Mouse (Mus musculus) thymus, adult 18-20 months (tissue): ENCODE measurements around the gene Ankrd40.

Experiments
- DNase-seq, 2 experiments: peaks; one replicate each; pipeline ENCODE4 v3.0.0; 2022; ENCODE audit warnings: mixed read lengths in 2 of 2

The Ankrd40 gene

DNA sequence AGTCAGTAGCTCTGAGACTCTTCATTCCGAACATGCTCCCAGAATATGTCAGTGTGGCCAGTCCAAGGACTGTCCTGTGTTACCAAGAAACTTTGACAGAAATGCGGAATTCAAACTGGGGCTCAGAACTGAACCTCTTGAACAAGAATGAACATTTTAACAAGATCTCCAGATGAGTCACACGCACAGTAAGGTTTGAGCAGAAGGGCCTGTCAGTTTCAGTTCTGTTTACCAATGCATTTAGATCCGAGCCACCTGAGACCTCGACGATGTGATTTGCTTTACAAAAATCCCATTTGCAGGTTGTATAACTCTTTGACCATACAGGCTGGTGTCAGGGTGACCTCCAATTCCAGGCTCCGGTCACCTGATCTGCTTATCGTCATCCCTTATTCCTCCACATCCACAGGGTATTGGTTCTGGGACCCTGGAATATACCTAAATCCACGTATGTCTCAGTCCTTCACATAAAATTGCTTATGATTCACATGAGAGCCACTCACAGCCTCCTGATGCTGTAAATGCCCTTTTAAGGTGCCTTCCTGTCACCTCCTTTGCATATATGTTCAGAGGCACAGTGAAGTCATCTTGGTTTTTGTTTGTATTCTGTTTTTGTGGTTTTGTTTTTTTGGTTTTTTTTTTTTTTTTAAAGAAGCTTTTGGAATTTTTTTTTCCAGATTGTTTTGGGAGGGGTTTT is 27.9 kb downstream of the Ankrd40 start:
- DNase-seq, result no peak

DNA sequence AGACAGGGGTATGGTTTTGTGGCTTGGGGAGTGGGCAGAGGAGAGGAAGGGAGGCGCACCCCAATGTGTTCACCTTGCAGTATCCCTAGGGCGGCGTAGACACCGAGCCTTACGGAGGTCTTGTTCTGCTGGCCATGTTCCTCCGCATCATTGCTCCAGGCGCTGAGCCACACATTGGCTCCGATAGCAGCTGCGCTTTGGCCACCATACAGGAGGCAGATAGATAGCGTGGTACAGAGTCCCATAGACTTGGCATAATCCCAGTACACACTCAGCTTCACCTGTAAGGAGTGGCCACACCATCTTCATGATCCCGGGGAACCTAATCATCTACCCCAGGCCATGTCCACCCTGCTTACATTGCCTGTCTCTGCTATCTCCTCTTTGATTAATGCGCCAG is 31.4 kb downstream of the Ankrd40 start:
- DNase-seq, result no peak

DNA sequence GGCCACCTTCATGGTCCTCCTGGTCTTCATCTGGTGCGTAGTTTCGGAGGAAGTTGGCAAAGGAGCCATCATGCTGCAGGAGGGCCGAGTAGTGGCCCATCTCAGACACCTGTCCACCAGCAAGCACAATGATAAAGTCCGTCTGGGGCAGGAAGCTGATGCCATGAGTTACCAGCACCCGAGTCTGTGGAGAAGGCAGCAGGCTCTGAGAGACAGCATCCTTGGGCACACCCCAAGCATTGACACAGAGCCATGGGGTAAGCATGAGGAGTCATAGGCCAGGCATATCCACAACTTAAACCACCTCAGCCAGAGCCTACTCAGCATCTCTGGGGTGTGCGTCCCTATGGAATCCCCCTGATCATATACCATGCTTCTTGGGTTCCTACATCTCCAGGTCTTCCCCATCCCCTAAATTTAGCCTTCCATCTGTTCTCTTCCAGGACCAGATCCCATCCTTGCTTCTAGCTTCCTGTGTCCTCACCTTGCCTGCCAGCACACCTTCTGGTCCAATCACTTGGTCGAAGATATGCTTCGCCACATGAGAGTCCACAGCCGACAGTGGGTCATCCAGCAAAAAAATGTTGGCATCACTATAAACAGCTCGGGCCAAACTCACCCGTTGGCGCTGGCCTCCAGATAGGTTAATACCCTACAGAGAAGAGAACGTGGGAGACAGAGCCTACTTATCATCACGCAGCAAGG is 33.5 kb downstream of the Ankrd40 start:
- DNase-seq, result no peak

DNA sequence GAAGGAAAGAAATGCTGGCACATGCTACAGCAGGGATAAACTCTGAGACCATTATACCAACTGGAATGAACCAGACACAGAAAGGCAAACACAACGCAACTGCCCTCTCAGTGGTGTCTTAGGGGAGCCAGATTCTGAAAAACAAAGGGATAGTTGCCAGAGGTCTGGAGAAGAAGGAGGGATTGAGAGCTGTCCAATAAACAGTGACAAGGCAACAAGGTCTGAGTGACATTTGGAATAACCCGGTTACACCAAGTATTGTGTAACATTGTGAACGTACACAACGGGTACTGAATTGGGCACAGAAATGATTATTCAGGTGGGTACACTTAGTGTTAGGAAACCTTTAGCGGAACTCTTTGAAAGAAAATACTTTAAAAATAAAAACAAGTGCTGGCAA is 34.3 kb downstream of the Ankrd40 start:
- no peak for DNase-seq

DNA sequence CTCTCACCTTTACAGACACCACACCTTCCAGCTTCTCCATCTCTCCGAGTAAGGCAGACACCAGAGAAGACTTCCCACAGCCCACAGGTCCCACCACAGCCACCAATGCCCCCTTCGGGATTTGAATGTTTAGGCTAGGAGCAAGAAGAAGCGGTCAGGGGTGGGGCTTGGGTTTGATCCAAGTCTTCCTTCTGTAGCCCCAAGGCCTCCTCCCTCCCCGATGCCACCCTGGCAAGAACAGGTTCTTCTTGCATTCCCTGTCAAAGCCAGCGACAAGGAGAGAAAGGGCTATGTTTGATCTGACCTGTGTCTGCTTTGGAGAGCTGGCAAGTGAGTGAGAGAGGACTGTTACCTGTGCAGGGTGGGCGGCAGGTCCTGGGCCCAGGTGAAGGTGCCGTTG is 35.9 kb downstream of the Ankrd40 start:
- no peak for DNase-seq

DNA sequence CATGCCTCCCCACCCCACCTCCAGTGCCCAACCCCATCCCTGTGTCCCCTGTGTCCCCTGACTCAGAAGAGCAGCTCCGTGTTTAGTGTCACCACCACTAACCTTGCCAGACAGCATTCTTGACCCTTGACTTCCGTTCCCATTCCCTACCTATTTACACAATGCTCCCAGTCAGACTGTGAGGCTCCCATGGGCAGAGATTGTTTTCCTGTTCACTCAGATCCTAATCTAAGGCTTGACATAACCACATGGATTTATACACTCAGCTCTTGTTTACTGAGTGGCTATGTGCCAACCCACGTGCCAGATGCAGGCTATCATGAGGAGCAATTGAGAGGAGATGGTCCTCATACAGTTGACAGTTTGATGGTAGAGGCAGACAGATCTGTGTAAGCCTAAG is 37.5 kb downstream of the Ankrd40 start:
- no peak for DNase-seq

DNA sequence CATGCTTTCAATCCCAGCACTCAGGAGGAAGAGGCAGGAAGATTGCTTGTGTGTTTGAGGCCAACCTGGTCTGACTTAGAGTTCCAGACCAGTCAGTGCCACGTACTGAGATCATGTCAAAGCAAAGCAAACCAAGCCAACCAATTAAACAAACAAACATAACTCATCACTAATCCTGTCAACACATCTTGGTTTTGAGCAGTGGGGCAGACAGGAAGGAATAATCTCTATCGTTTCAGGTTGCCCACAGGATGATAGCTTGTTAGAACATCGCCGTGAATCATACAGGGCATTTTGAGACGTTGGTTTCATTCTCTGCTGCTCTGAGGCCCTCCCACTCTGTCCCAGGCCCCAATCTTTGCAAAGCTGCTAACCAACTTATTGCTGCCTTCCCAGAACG is 42.2 kb downstream of the Ankrd40 start:
- DNase-seq, result no peak

DNA sequence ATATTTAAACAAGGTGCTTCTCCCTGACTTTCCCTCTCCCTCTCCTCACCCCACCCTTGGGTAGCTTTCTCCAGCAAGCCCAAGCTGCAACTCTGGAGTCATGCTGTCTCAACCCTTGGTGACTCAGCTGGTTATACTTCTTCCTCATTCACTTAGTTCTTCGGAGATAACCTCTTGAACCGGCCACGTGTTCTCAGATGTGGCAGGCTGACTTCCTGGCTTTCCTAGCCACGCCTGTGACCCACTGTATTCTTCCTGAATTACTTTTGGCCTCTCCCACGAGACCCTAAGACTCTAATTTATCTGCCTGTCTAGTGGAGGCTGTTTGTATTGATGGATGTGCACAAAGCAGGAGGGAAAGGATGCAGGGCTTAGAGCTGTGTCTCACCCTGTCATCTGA is 43.0 kb downstream of the Ankrd40 start:
- no peak for DNase-seq

DNA sequence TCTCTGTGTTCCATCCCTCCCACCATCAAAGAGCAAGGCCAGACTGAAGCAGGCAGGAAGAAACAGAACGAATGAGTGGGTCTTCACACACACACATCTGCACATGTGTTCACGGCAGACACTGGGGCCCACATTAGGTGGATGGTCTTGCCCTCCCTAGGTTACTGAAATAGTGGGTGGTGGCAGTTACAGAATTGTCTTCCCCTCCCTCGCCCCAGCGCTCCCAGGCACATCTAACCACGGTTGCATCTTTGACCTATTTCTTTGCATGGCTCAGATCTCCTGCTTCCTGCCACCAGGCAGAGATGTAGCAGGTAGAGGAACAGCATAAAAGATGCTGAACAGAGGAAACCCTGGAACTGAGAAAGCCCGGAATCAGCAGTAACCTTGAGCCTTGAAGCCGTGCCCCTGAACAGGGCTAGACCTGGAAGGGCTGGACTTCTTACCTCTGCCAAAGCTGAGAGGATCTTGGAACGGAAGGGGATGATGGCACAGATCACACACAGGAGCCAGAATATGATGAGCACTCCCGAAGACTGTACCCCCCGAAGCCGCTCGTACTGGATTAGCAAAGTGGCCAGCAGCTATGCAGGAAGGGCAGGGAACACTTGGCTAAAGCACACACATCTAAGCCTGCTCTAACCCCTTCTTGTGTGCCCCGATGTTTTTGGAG is 46.6 kb downstream of the Ankrd40 start:
- DNase-seq, result peak; percentile 35 to 47

DNA sequence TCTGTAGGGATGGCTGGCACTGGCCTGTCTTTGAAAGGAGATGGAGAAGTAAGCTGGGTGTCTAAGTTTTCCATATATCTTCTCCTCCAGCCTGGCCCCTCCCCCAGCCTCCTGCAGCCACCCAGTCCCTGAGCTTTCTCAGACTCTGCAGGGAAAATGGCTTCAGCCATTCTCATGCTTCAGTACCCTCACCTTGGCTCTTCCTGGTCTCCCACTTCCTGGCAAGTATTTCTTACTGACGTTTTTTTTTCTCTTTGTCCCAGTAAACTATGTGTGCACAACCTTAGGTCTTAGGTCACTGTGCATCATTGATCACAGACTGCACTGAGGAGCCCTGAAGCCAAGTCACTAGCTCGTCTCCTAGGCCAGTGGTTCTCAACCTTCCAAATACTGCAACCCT is 51.3 kb downstream of the Ankrd40 start:
- no peak for DNase-seq

DNA sequence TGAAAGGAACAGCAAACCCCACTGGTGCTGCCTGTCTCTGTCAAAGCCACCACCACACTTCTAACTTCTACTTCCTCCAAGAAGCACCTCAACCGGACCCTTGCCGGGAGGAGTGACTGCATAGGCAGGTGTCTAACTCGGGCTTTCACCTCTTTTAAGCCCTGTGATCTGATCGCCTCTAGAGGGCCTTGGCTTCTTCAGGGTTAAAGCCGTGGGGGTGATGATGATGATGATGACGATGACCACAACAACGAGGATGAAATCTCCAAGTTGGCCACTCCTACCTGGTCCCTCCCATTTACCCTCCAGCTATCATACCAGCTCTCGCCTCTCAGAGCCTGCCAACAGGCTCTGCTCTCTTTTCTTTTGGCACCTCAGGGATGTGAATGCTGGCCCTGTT is 51.9 kb downstream of the Ankrd40 start:
- DNase-seq, result no peak

DNA sequence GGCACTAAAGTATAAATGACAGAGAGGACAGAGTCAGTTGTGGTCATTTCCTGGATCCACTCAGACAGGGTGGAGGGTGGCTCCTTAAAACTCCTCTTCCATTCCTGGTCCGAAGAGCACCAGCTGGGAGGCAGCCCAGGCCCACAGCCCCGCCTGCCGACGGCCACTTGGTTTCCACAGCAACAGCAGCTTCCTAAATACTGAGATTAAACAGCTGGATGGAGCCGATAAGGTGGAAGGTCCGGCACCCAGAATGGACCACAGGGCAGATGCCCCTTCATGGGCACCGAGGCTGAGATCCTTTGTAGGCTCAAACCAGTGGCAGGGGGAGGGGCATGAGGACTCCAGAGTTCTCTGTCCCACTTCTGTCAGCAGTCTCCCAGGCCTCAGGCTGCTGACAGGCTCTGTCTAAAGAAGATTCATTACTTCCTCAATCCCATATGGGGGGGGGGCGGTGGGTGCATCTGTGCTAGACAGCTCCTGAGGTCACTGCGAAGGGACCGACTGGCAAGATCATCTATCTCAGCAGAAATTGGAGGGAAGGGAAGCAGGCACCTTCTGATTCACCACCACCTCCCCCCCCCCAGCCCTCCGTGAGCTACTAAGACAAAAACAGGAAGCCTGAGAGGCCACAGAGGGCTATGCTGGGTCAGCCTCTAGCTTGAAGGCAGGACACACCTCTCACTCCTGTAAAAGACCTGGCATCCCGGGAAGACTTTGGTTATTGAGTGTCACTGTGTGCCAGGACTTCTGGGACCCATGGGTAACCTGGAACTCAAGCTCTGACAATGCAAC is 58.4 kb downstream of the Ankrd40 start:
- DNase-seq, result no peak

DNA sequence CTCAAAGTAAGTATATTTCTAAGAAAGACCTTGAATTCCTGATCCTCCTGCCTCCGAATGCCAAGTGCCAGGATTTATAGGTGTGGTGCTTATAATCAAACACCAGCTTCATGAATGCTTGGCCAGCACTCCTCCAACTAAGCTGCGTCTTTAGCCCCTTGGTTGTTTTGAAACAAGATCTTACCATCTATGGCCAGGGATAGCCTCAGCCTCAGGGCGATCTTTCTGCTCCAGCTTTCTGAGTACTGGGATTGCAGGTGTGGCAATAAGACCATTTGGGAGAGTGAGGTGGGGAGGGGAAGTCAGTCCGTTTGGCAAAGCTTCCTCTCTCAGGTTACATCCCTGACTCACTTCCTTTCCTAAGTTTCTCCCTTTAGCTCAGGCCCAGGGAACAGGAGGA is 60.0 kb downstream of the Ankrd40 start:
- no peak for DNase-seq

DNA sequence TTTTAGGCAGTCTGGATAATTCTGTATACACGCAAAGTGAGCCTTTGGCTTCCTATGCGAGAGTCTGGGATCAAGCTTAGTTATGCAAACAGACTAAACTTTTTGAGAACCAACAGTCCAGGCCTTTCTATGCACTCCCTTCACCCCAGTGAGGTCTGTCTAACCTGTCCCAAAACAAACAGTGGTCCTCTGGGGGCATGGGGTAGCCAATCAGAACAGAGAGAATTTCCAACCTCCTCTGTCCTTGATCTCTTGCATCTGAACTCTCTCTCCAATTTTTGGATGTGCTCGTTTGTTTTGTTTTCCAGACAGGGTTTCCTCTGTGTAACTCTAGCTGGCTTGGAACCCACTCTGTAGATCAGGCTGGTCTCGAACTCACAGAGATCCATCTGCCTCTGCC is 61.2 kb downstream of the Ankrd40 start:
- DNase-seq, result no peak

DNA sequence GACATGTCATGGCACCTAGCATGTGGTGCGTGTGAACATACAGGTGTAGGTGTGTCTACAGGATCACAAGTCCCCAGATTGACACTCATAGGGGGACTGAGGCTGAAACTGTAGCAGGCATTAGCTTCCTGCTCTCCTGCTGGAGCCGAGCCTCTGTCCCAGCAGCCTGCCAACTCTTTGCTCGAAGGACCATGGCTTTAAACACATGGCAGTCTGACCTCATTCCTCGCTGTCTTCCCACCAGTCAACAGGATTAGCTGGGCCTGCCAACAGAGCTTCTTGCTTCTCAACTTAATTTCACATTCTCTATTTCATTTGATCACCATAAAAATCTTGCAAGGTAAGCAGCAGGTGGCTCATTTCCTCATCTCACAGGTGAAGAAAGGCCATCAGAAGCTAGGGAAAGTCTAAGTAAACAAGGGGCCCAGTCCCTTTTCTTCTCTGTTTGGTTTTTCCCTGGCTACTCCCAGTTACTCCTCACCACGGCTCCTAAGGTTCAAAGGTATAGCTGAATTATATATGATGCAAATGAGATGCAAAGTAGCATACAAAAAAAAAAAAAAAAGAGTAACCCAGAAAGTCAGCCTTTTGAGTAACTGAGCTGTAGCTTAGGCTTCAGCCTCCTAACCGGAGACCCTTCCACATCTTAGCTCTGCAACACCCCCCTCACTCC is 62.1 kb downstream of the Ankrd40 start:
- DNase-seq, result no peak

DNA sequence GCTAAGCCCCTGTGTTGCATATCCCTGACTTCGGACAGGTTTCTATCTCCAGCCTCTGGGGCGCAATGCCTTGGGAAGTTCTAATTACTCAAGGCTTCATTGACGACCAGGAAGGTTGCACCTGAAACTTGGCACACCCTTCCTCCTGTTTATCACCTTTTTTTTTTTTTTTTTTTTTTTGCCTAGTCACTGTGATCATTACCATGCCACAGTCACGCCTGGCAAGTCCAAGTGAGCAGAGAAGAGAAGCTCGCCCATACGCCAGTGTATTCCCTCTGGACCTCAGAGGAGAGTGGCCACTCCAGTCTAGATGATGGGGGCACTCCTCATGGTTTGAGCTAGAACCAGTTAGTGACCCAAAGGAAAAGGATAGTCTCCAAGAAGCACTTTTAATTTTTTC is 63.0 kb downstream of the Ankrd40 start:
- no peak for DNase-seq
